Mouse (Mus musculus): ENCODE data around the gene Car10. TPM values are rescaled to one million over a fixed set of nuclear protein-coding genes. Genes with fewer than 3 reads are reported as not detected.

The Car10 gene
- polyA plus RNA-seq, 1 experiment from 2014 or later = 5.8 TPM

GRCm38 (mm10) chr11:93200046-93200445 is 102.2 kb downstream of the Car10 start:
- no peak for ATAC-seq (ENCODE audit: low FRiP score)
- DNase-seq (ENCODE audit: low spot score) = no peak
- H3K27ac ChIP-seq (ENCODE audit: low read depth, low read length) = no peak overlapping the region
- H3K4me3 ChIP-seq (ENCODE audit: low read depth, low read length) = no peak overlapping the region
- no peaks in the 10 kb centered on the region for H3K4me1 ChIP-seq (replicated peaks; ENCODE audit: control insufficient read depth, insufficient read depth, low read length)
- H3K9ac ChIP-seq (ENCODE audit: low read depth, low read length) = no peak overlapping the region
- H3K9me3 ChIP-seq (ENCODE audit: control insufficient read depth, low read length) = no peaks in the 10 kb centered on the region
- H3K4me2 ChIP-seq (replicated peaks; ENCODE audit: low read depth, low read length) = no peak overlapping the region
- WGBS = 96% methylated on average over 3 of the region's 3 CpGs
- H3K27me3 ChIP-seq (ENCODE audit: control insufficient read depth, insufficient read depth, low read length) = no peaks in the 10 kb centered on the region
- H3K36me3 ChIP-seq (ENCODE audit: control insufficient read depth, insufficient read depth, low read length) = no peaks in the 10 kb centered on the region

- H3K27ac ChIP-seq (ENCODE audit: low read depth, low read length) = no peak overlapping the region
- DNase-seq (ENCODE audit: low spot score) (no peak), ATAC-seq (ENCODE audit: low FRiP score) (no peak)
- no peak overlapping the region for H3K4me3 ChIP-seq (ENCODE audit: low read depth, low read length)
- no peaks in the 10 kb centered on the region for H3K4me1 ChIP-seq (replicated peaks; ENCODE audit: control insufficient read depth, insufficient read depth, low read length)
- no peaks in the 10 kb centered on the region for H3K27me3 ChIP-seq (ENCODE audit: control insufficient read depth, insufficient read depth, low read length)
- no peak overlapping the region for H3K4me2 ChIP-seq (replicated peaks; ENCODE audit: low read depth, low read length)
- H3K9me3 ChIP-seq (ENCODE audit: control insufficient read depth, low read length) = no peaks in the 10 kb centered on the region
- H3K36me3 ChIP-seq (ENCODE audit: control insufficient read depth, insufficient read depth, low read length) = no peaks in the 10 kb centered on the region
- H3K9ac ChIP-seq (ENCODE audit: low read depth, low read length) = no peak overlapping the region
These were observed 119.6 kb downstream of the Car10 start for GRCm38 (mm10) chr11:93217457-93217856.

- ATAC-seq (ENCODE audit: low FRiP score) (no peak), DNase-seq (ENCODE audit: low spot score) (no peak)
- Histone ChIP-seq H3K4me2 (replicated peaks; ENCODE audit: low read depth, low read length) (no peak overlapping the region), H3K27me3 (ENCODE audit: control insufficient read depth, insufficient read depth, low read length) (no peaks in the 10 kb centered on the region), H3K9me3 (ENCODE audit: control insufficient read depth, low read length) (no peaks in the 10 kb centered on the region), H3K4me3 (ENCODE audit: low read depth, low read length) (no peak overlapping the region), H3K9ac (ENCODE audit: low read depth, low read length) (no peak overlapping the region), H3K4me1 (replicated peaks; ENCODE audit: control insufficient read depth, insufficient read depth, low read length) (no peaks in the 10 kb centered on the region), H3K27ac (ENCODE audit: low read depth, low read length) (no peak overlapping the region), H3K36me3 (ENCODE audit: control insufficient read depth, insufficient read depth, low read length) (no peaks in the 10 kb centered on the region)
These were observed 132.2 kb downstream of the Car10 start for GRCm38 (mm10) chr11:93230057-93230456.

- 88% methylated on average over 6 of the region's 6 CpGs for WGBS
- Histone ChIP-seq H3K27ac (ENCODE audit: low read depth, low read length) (no peak overlapping the region), H3K4me3 (ENCODE audit: low read depth, low read length) (no peak overlapping the region), H3K27me3 (ENCODE audit: control insufficient read depth, insufficient read depth, low read length) (no peaks in the 10 kb centered on the region), H3K36me3 (ENCODE audit: control insufficient read depth, insufficient read depth, low read length) (no peaks in the 10 kb centered on the region), H3K4me2 (replicated peaks; ENCODE audit: low read depth, low read length) (no peak overlapping the region), H3K9ac (ENCODE audit: low read depth, low read length) (no peak overlapping the region), H3K9me3 (ENCODE audit: control insufficient read depth, low read length) (no peaks in the 10 kb centered on the region), H3K4me1 (replicated peaks; ENCODE audit: control insufficient read depth, insufficient read depth, low read length) (no peaks in the 10 kb centered on the region)
- no peak for DNase-seq (ENCODE audit: low spot score)
- ATAC-seq (ENCODE audit: low FRiP score) = no peak
These were observed 152.0 kb downstream of the Car10 start for GRCm38 (mm10) chr11:93249771-93250265.

GRCm38 (mm10) chr11:93251766-93252165 is 153.9 kb downstream of the Car10 start:
- WGBS = 69% methylated on average over 5 of the region's 5 CpGs
- Histone ChIP-seq H3K4me3 (ENCODE audit: low read depth, low read length) (no peak overlapping the region), H3K4me2 (replicated peaks; ENCODE audit: low read depth, low read length) (no peak overlapping the region), H3K9ac (ENCODE audit: low read depth, low read length) (no peak overlapping the region), H3K4me1 (replicated peaks; ENCODE audit: control insufficient read depth, insufficient read depth, low read length) (no peaks in the 10 kb centered on the region), H3K27ac (ENCODE audit: low read depth, low read length) (no peak overlapping the region), H3K27me3 (ENCODE audit: control insufficient read depth, insufficient read depth, low read length) (no peaks in the 10 kb centered on the region), H3K36me3 (ENCODE audit: control insufficient read depth, insufficient read depth, low read length) (no peaks in the 10 kb centered on the region), H3K9me3 (ENCODE audit: control insufficient read depth, low read length) (no peaks in the 10 kb centered on the region)
- ATAC-seq (ENCODE audit: low FRiP score) (no peak), DNase-seq (ENCODE audit: low spot score) (no peak)

GRCm38 (mm10) chr11:93263979-93264378 is 166.2 kb downstream of the Car10 start:
- Histone ChIP-seq H3K4me2 (replicated peaks; ENCODE audit: low read depth, low read length) (no peak overlapping the region), H3K4me3 (ENCODE audit: low read depth, low read length) (no peak overlapping the region), H3K36me3 (ENCODE audit: control insufficient read depth, insufficient read depth, low read length) (no peaks in the 10 kb centered on the region), H3K4me1 (replicated peaks; ENCODE audit: control insufficient read depth, insufficient read depth, low read length) (no peaks in the 10 kb centered on the region), H3K27me3 (ENCODE audit: control insufficient read depth, insufficient read depth, low read length) (no peaks in the 10 kb centered on the region), H3K9ac (ENCODE audit: low read depth, low read length) (no peak overlapping the region), H3K27ac (ENCODE audit: low read depth, low read length) (no peak overlapping the region), H3K9me3 (ENCODE audit: control insufficient read depth, low read length) (no peaks in the 10 kb centered on the region)
- no peak for DNase-seq (ENCODE audit: low spot score)
- ATAC-seq (ENCODE audit: low FRiP score) = no peak
- 78% methylated on average over 3 of the region's 3 CpGs for WGBS

- 30% methylated on average over 6 of the region's 6 CpGs for WGBS
- Histone ChIP-seq H3K36me3 (ENCODE audit: control insufficient read depth, insufficient read depth, low read length) (no peaks in the 10 kb centered on the region), H3K27ac (ENCODE audit: low read depth, low read length) (no peak overlapping the region), H3K4me2 (replicated peaks; ENCODE audit: low read depth, low read length) (no peak overlapping the region), H3K9me3 (ENCODE audit: control insufficient read depth, low read length) (no peaks in the 10 kb centered on the region), H3K4me1 (replicated peaks; ENCODE audit: control insufficient read depth, insufficient read depth, low read length) (no peaks in the 10 kb centered on the region), H3K27me3 (ENCODE audit: control insufficient read depth, insufficient read depth, low read length) (no peaks in the 10 kb centered on the region), H3K4me3 (ENCODE audit: low read depth, low read length) (no peak overlapping the region), H3K9ac (ENCODE audit: low read depth, low read length) (no peak overlapping the region)
- peak; percentile 6 for DNase-seq (ENCODE audit: low spot score)
- ATAC-seq (ENCODE audit: low FRiP score) = peak; percentile 25; the same call in 1 of the 2 replicates
These were observed 174.2 kb downstream of the Car10 start for GRCm38 (mm10) chr11:93272016-93272415.

GRCm38 (mm10) chr11:93273906-93274305 is 176.1 kb downstream of the Car10 start:
- 62% methylated on average over 6 of the region's 6 CpGs for WGBS
- Histone ChIP-seq H3K4me2 (replicated peaks; ENCODE audit: low read depth, low read length) (no peak overlapping the region), H3K4me3 (ENCODE audit: low read depth, low read length) (no peak overlapping the region), H3K36me3 (ENCODE audit: control insufficient read depth, insufficient read depth, low read length) (no peaks in the 10 kb centered on the region), H3K4me1 (replicated peaks; ENCODE audit: control insufficient read depth, insufficient read depth, low read length) (no peaks in the 10 kb centered on the region), H3K27me3 (ENCODE audit: control insufficient read depth, insufficient read depth, low read length) (no peaks in the 10 kb centered on the region), H3K9me3 (ENCODE audit: control insufficient read depth, low read length) (no peaks in the 10 kb centered on the region), H3K27ac (ENCODE audit: low read depth, low read length) (no peak overlapping the region), H3K9ac (ENCODE audit: low read depth, low read length) (no peak overlapping the region)
- DNase-seq (ENCODE audit: low spot score) (no peak), ATAC-seq (ENCODE audit: low FRiP score) (no peak)

- no peaks in the 10 kb centered on the region for H3K36me3 ChIP-seq (ENCODE audit: control insufficient read depth, insufficient read depth, low read length)
- no peaks in the 10 kb centered on the region for H3K27me3 ChIP-seq (ENCODE audit: control insufficient read depth, insufficient read depth, low read length)
- H3K9ac ChIP-seq (ENCODE audit: low read depth, low read length) = no peak overlapping the region
- H3K4me2 ChIP-seq (replicated peaks; ENCODE audit: low read depth, low read length) = no peak overlapping the region
- DNase-seq (ENCODE audit: low spot score) (no peak), ATAC-seq (ENCODE audit: low FRiP score) (no peak)
- no peaks in the 10 kb centered on the region for H3K9me3 ChIP-seq (ENCODE audit: control insufficient read depth, low read length)
- no peaks in the 10 kb centered on the region for H3K4me1 ChIP-seq (replicated peaks; ENCODE audit: control insufficient read depth, insufficient read depth, low read length)
- 94% methylated on average over 1 of the region's 1 CpGs for WGBS
- no peak overlapping the region for H3K4me3 ChIP-seq (ENCODE audit: low read depth, low read length)
- H3K27ac ChIP-seq (ENCODE audit: low read depth, low read length) = no peak overlapping the region
These were observed 195.8 kb downstream of the Car10 start for GRCm38 (mm10) chr11:93293661-93294060.

All from hindbrain, embryonic 11.5 days (tissue).